In genomic region chr7:101852846-101853245, GRCm38 (mm10) we compare ENCODE assay signal across 32 mouse cellular contexts. TPM values are rescaled to one million over a fixed set of nuclear protein-coding genes. Genes with fewer than 3 reads are reported as not detected.
DNase-seq lines count a peak whose midpoint lies in the region; ATAC-seq and TF ChIP-seq lines count a peak whose summit lies in the region.
"Had no signal": no experiment of that assay in that cellular context is flagged by ENCODE, and none has a peak within 500 bp of the region (broad histone marks: within the 10 kb centered on the region; RNA-seq: fewer than 3 reads in every experiment).

No protein-coding gene starts in this region.

- H3K4me1 ChIP-seq in kidney, adult 2 months (ENCODE audit: control insufficient read depth, insufficient read depth, low read length) = no peaks in the 10 kb centered on the region; the same call in 1 of the 2 replicates
- H3K4me1 ChIP-seq in kidney, embryonic 15.5 days = 0 out of 2 replicates have a peak, but pooled peaks cover 2% of the 10 kb centered on the region
- H3K4me1 ChIP-seq in kidney, embryonic 16.5 days (ENCODE audit: insufficient read depth, low read length) = no peaks in the 10 kb centered on the region
- H3K4me1 ChIP-seq in midbrain, embryonic 11.5 days (ENCODE audit: control insufficient read depth, insufficient read depth, low read length) = no peaks in the 10 kb centered on the region
- no peaks in the 10 kb centered on the region for H3K4me1 ChIP-seq in midbrain, embryonic 14.5 days (ENCODE audit: control insufficient read depth, insufficient read depth, low read length)
- H3K4me1 ChIP-seq: embryonic facial prominence, embryonic 13.5 days; forebrain, embryonic 10.5 days; forebrain, embryonic 13.5 days; heart, embryonic 12.5 days; heart, embryonic 15.5 days had no signal

- peak; percentile 57 for DNase-seq in kidney, adult 2 months
- peak; percentile 34 for DNase-seq in kidney, postnatal 14 days
- DNase-seq in midbrain, embryonic 11.5 days (ENCODE audit: low spot score, missing footprints) = peak; percentile 19
- no peak for DNase-seq in midbrain, embryonic 14.5 days
- DNase-seq in thymus, postnatal 10 days (ENCODE audit: low spot score in 2 of 2) = no peak
- DNase-seq: adrenal gland, adult 2 months; adrenal gland, postnatal 14 days; cerebellum, adult 11-12 months; cerebellum, adult 8-10 months; cerebellum, postnatal 10 days; cerebellum, postnatal 36 days; embryo, embryonic 11 days; gastrocnemius, postnatal 14 days; heart, adult 18-20 months; heart, postnatal 10 days; heart, postnatal 36 days had no signal

- 77% methylated on average over 6 of the region's 6 CpGs for WGBS in kidney, adult 2 months
- WGBS in kidney, embryonic 15.5 days = 85% methylated on average over 6 of the region's 6 CpGs
- 87% methylated on average over 6 of the region's 6 CpGs for WGBS in kidney, embryonic 16.5 days
- WGBS in midbrain, embryonic 11.5 days = 88% methylated on average over 6 of the region's 6 CpGs
- 87% methylated on average over 6 of the region's 6 CpGs for WGBS in midbrain, embryonic 14.5 days
- WGBS in macrophage (ENCODE audit: missing documents) = 94% methylated on average over 6 of the region's 6 CpGs

- H3K4me2 ChIP-seq in kidney, embryonic 15.5 days = no peak overlapping the region
- H3K4me2 ChIP-seq in kidney, embryonic 16.5 days (replicated peaks; ENCODE audit: low read depth, low read length) = no peak overlapping the region
- no peak overlapping the region for H3K4me2 ChIP-seq in midbrain, embryonic 11.5 days
- H3K4me2 ChIP-seq in midbrain, embryonic 14.5 days (ENCODE audit: low read length) = no peak overlapping the region
- H3K4me2 ChIP-seq: embryonic facial prominence, embryonic 13.5 days; forebrain, embryonic 13.5 days; heart, embryonic 12.5 days; heart, embryonic 15.5 days; hindbrain, embryonic 14.5 days had no signal

- no peak for TF ChIP-seq CTCF in kidney, adult 2 months (conservative IDR thresholded peaks at IDR 0.05; ENCODE audit: insufficient read depth, insufficient read length, low read depth, low read length)

- H3K79me2 ChIP-seq in macrophage (ENCODE audit: inconsistent target) = no peaks in the 10 kb centered on the region

- H3K27ac ChIP-seq in kidney, adult 2 months (ENCODE audit: insufficient read depth, low read depth, low read length) = no peak overlapping the region
- no peak overlapping the region for H3K27ac ChIP-seq in kidney, embryonic 15.5 days
- H3K27ac ChIP-seq in kidney, embryonic 16.5 days (ENCODE audit: low read length) = no peak overlapping the region
- H3K27ac ChIP-seq in midbrain, embryonic 11.5 days (ENCODE audit: low read depth, low read length) = no peak overlapping the region
- H3K27ac ChIP-seq in midbrain, embryonic 14.5 days (replicated peaks; ENCODE audit: low read depth, low read length) = no peak overlapping the region
- H3K27ac ChIP-seq in macrophage = peak overlapping the region; percentile 90
- H3K27ac ChIP-seq: embryonic facial prominence, embryonic 10.5 days; embryonic facial prominence, embryonic 13.5 days; forebrain, embryonic 10.5 days; forebrain, embryonic 13.5 days; heart, embryonic 15.5 days; hindbrain, embryonic 14.5 days had no signal

- peaks cover 1% of the 10 kb centered on the region; the same call in 1 of the 2 replicates for H3K36me3 ChIP-seq in kidney, adult 2 months (ENCODE audit: control insufficient read depth, insufficient read depth, low read length)
- H3K36me3 ChIP-seq in kidney, embryonic 15.5 days = no peaks in the 10 kb centered on the region
- H3K36me3 ChIP-seq in kidney, embryonic 16.5 days (ENCODE audit: insufficient read depth, low read length) = no peaks in the 10 kb centered on the region
- H3K36me3 ChIP-seq in midbrain, embryonic 11.5 days (ENCODE audit: control insufficient read depth, insufficient read depth, low read length) = no peaks in the 10 kb centered on the region
- H3K36me3 ChIP-seq in midbrain, embryonic 14.5 days (ENCODE audit: control insufficient read depth, insufficient read depth, low read length) = no peaks in the 10 kb centered on the region
- no peaks in the 10 kb centered on the region for H3K36me3 ChIP-seq in macrophage (ENCODE audit: inconsistent target)
- H3K36me3 ChIP-seq: embryonic facial prominence, embryonic 10.5 days; embryonic facial prominence, embryonic 13.5 days; forebrain, embryonic 10.5 days; heart, embryonic 12.5 days; heart, embryonic 15.5 days had no signal

- H3K9ac ChIP-seq in kidney, embryonic 15.5 days = no peak overlapping the region
- H3K9ac ChIP-seq in kidney, embryonic 16.5 days (replicated peaks; ENCODE audit: low read length) = no peak overlapping the region
- no peak overlapping the region for H3K9ac ChIP-seq in midbrain, embryonic 11.5 days (ENCODE audit: low read length)
- no peak overlapping the region for H3K9ac ChIP-seq in midbrain, embryonic 14.5 days (replicated peaks; ENCODE audit: low read length)
- H3K9ac ChIP-seq: embryonic facial prominence, embryonic 13.5 days; forebrain, embryonic 13.5 days; heart, embryonic 12.5 days; heart, embryonic 15.5 days; hindbrain, embryonic 14.5 days had no signal

- no peaks in the 10 kb centered on the region for H3K9me3 ChIP-seq in kidney, embryonic 15.5 days (replicated peaks)
- no peaks in the 10 kb centered on the region for H3K9me3 ChIP-seq in kidney, embryonic 16.5 days (ENCODE audit: low read length)
- H3K9me3 ChIP-seq in midbrain, embryonic 11.5 days (ENCODE audit: control insufficient read depth, low read length) = no peaks in the 10 kb centered on the region
- H3K9me3 ChIP-seq in midbrain, embryonic 14.5 days (ENCODE audit: control insufficient read depth, low read length) = no peaks in the 10 kb centered on the region
- H3K9me3 ChIP-seq: embryonic facial prominence, embryonic 10.5 days; embryonic facial prominence, embryonic 13.5 days; forebrain, embryonic 10.5 days; forebrain, embryonic 13.5 days; heart, embryonic 12.5 days; heart, embryonic 15.5 days had no signal

- no peak for ATAC-seq in kidney, embryonic 15.5 days (replicated peaks; ENCODE audit: low FRiP score)
- no peak for ATAC-seq in kidney, embryonic 16.5 days (ENCODE audit: low FRiP score, low TSS enrichment)
- ATAC-seq in midbrain, embryonic 11.5 days (ENCODE audit: low FRiP score) = no peak
- no peak for ATAC-seq in midbrain, embryonic 14.5 days (ENCODE audit: low FRiP score, low TSS enrichment)
- ATAC-seq: CD4-positive, CD25-positive, alpha-beta regulatory T cell, adult 4 months; forebrain, embryonic 13.5 days; forebrain, embryonic 16.5 days had no signal

- TF ChIP-seq POLR2A in kidney, adult 2 months (IDR thresholded peaks at IDR 0.05; ENCODE audit: low read depth, low read length) = no peak

- H3K27me3 ChIP-seq in kidney, adult 2 months (replicated peaks; ENCODE audit: control insufficient read depth, insufficient read depth, low read length) = no peaks in the 10 kb centered on the region
- H3K27me3 ChIP-seq in kidney, embryonic 15.5 days = no peaks in the 10 kb centered on the region
- no peaks in the 10 kb centered on the region for H3K27me3 ChIP-seq in kidney, embryonic 16.5 days (ENCODE audit: insufficient read depth, low read length)
- no peaks in the 10 kb centered on the region for H3K27me3 ChIP-seq in midbrain, embryonic 11.5 days (ENCODE audit: control insufficient read depth, insufficient read depth, low read length)
- H3K27me3 ChIP-seq in midbrain, embryonic 14.5 days (ENCODE audit: control insufficient read depth, insufficient read depth, low read length) = no peaks in the 10 kb centered on the region
- H3K27me3 ChIP-seq: embryonic facial prominence, embryonic 13.5 days; forebrain, embryonic 13.5 days; heart, embryonic 12.5 days; heart, embryonic 15.5 days had no signal

- H3K4me3 ChIP-seq in kidney, adult 2 months (ENCODE audit: insufficient read depth, low read depth, low read length) = no peak overlapping the region
- no peak overlapping the region for H3K4me3 ChIP-seq in kidney, embryonic 15.5 days (replicated peaks)
- no peak overlapping the region for H3K4me3 ChIP-seq in kidney, embryonic 16.5 days (ENCODE audit: low read length)
- H3K4me3 ChIP-seq in midbrain, embryonic 11.5 days (ENCODE audit: low read depth, low read length) = no peak overlapping the region
- no peak overlapping the region for H3K4me3 ChIP-seq in midbrain, embryonic 14.5 days (replicated peaks; ENCODE audit: low read depth, low read length)
- H3K4me3 ChIP-seq in macrophage (ENCODE audit: inconsistent target) = no peak overlapping the region
- H3K4me3 ChIP-seq: embryonic facial prominence, embryonic 10.5 days; embryonic facial prominence, embryonic 13.5 days; forebrain, embryonic 10.5 days; forebrain, embryonic 13.5 days; heart, embryonic 12.5 days; heart, embryonic 15.5 days had no signal

RNA-seq across cellular contexts. Expression of gene Folr2, which starts 4.1 kb away (rescaled TPM):
- polyA plus RNA-seq in kidney, adult 2 months (2012; rRNA removed) = 11.2 and 11.7 TPM in 2 replicates
- 1.8 and 2.3 TPM in 2 replicates for polyA plus RNA-seq in kidney, embryonic 15.5 days (2015; fragmentation: Nextera tagmentation; extraction: Ambion mirVana)
- polyA plus RNA-seq in kidney, embryonic 16.5 days (2015; fragmentation: Nextera tagmentation; extraction: Ambion mirVana) = 1.3 and 1.9 TPM in 2 replicates
- polyA plus RNA-seq in midbrain, embryonic 11.5 days (2014; fragmentation: Nextera tagmentation; extraction: Ambion mirVana) = 1.5 and 1.7 TPM in 2 replicates
- 2.5 TPM in 1 of 2 replicates, not detected in the other for polyA plus RNA-seq in midbrain, embryonic 14.5 days (2014; fragmentation: Nextera tagmentation; extraction: Ambion mirVana)
- 10 to 100 TPM in 1 of 26 experiments, 1 to 10 TPM in 22, under 1 TPM in 1, not detected in 2; 0.96 to 11.9 (median 3.2) TPM for total RNA-seq in macrophage (2018; cell fraction: chromatin; rRNA removed)
- 10 to 100 TPM; 14.4 to 29.0 (median 19.4) TPM for total RNA-seq in macrophage (2018; cell fraction: cytosol; rRNA removed)
- total RNA-seq in macrophage (2018; cell fraction: nucleus; rRNA removed) = 10 to 100 TPM in 16 of 26 experiments, 1 to 10 TPM in 10; 3.9 to 43.1 (median 11.1) TPM
- polyA plus RNA-seq in macrophage (2018) = 21.1 to 134 TPM (median 134 TPM) in 3 replicates
- total RNA-seq: MEL had no signal
- polyA plus RNA-seq: CD4-positive, CD25-positive, alpha-beta regulatory T cell, adult 4 months; heart, embryonic 12.5 days had no signal

RNA-seq across cellular contexts. Expression of gene Anapc15, which starts 10.7 kb away (rescaled TPM):
- 40.2 and 42.6 TPM in 2 replicates for polyA plus RNA-seq in kidney, adult 2 months (2012; rRNA removed)
- polyA plus RNA-seq in kidney, embryonic 15.5 days (2015; fragmentation: Nextera tagmentation; extraction: Ambion mirVana) = 75.1 and 78.9 TPM in 2 replicates
- 76.3 and 77.8 TPM in 2 replicates for polyA plus RNA-seq in kidney, embryonic 16.5 days (2015; fragmentation: Nextera tagmentation; extraction: Ambion mirVana)
- polyA plus RNA-seq in midbrain, embryonic 11.5 days (2014; fragmentation: Nextera tagmentation; extraction: Ambion mirVana) = 80.6 and 87.8 TPM in 2 replicates
- 77.1 and 81.6 TPM in 2 replicates for polyA plus RNA-seq in midbrain, embryonic 14.5 days (2014; fragmentation: Nextera tagmentation; extraction: Ambion mirVana)
- total RNA-seq in macrophage (2018; cell fraction: chromatin; rRNA removed) = 1,000 to 10,000 TPM in 11 of 26 experiments, 100 to 1,000 TPM in 15; 258 to 1,533 (median 875) TPM
- total RNA-seq in macrophage (2018; cell fraction: cytosol; rRNA removed) = 100 to 1,000 TPM in 5 of 26 experiments, 10 to 100 TPM in 21; 50.7 to 118 (median 77.3) TPM
- 1,000 to 10,000 TPM in 1 of 26 experiments, 100 to 1,000 TPM in 25; 144 to 1,074 (median 581) TPM for total RNA-seq in macrophage (2018; cell fraction: nucleus; rRNA removed)
- polyA plus RNA-seq in macrophage (2018) = 80.5 to 140 TPM (median 104 TPM) in 3 replicates

RNA-seq across cellular contexts. Expression of gene Inppl1, which starts 14.8 kb away (rescaled TPM):
- polyA plus RNA-seq in kidney, adult 2 months (2012; rRNA removed) = 62.1 and 81.3 TPM in 2 replicates
- polyA plus RNA-seq in kidney, embryonic 15.5 days (2015; fragmentation: Nextera tagmentation; extraction: Ambion mirVana) = 49.9 and 52.1 TPM in 2 replicates
- 44.2 and 55.6 TPM in 2 replicates for polyA plus RNA-seq in kidney, embryonic 16.5 days (2015; fragmentation: Nextera tagmentation; extraction: Ambion mirVana)
- 33.9 and 35.5 TPM in 2 replicates for polyA plus RNA-seq in midbrain, embryonic 11.5 days (2014; fragmentation: Nextera tagmentation; extraction: Ambion mirVana)
- polyA plus RNA-seq in midbrain, embryonic 14.5 days (2014; fragmentation: Nextera tagmentation; extraction: Ambion mirVana) = 8.9 and 9.7 TPM in 2 replicates
- 100 to 1,000 TPM in 25 of 26 experiments, 10 to 100 TPM in 1; 81.5 to 370 (median 203) TPM for total RNA-seq in macrophage (2018; cell fraction: chromatin; rRNA removed)
- 10 to 100 TPM; 38.5 to 75.5 (median 63.8) TPM for total RNA-seq in macrophage (2018; cell fraction: cytosol; rRNA removed)
- total RNA-seq in macrophage (2018; cell fraction: nucleus; rRNA removed) = 100 to 1,000 TPM in 19 of 26 experiments, 10 to 100 TPM in 7; 63.1 to 228 (median 121) TPM
- 63.7 to 85.3 TPM (median 76.3 TPM) in 3 replicates for polyA plus RNA-seq in macrophage (2018)

RNA-seq across cellular contexts. Expression of gene Folr1, which starts 17.7 kb away (rescaled TPM):
- 942 and 1,044 TPM in 2 replicates for polyA plus RNA-seq in kidney, adult 2 months (2012; rRNA removed)
- 51.0 and 63.0 TPM in 2 replicates for polyA plus RNA-seq in kidney, embryonic 15.5 days (2015; fragmentation: Nextera tagmentation; extraction: Ambion mirVana)
- 82.5 and 98.0 TPM in 2 replicates for polyA plus RNA-seq in kidney, embryonic 16.5 days (2015; fragmentation: Nextera tagmentation; extraction: Ambion mirVana)
- polyA plus RNA-seq in midbrain, embryonic 11.5 days (2014; fragmentation: Nextera tagmentation; extraction: Ambion mirVana) = 11.6 and 12.4 TPM in 2 replicates
- polyA plus RNA-seq in midbrain, embryonic 14.5 days (2014; fragmentation: Nextera tagmentation; extraction: Ambion mirVana) = 6.7 and 7.9 TPM in 2 replicates
- total RNA-seq in macrophage (2018; cell fraction: chromatin; rRNA removed) = 1 to 10 TPM in 2 of 26 experiments, not detected in 24; 1.3 TPM
- under 1 TPM in 20 of 26 experiments, not detected in 6; 0.11 to 0.80 (median 0.37) TPM for total RNA-seq in macrophage (2018; cell fraction: cytosol; rRNA removed)
- 1 to 10 TPM in 3 of 26 experiments, under 1 TPM in 1, not detected in 22; 0.82 to 2.4 (median 1.9) TPM for total RNA-seq in macrophage (2018; cell fraction: nucleus; rRNA removed)
- polyA plus RNA-seq in macrophage (2018) = 0.50 to 0.59 TPM in 2 of 3 replicates, not detected in the other
- total RNA-seq: heart, adult 18-20 months had no signal
- polyA plus RNA-seq: CD4-positive, CD25-positive, alpha-beta regulatory T cell, adult 4 months had no signal

RNA-seq across cellular contexts. Expression of gene Phox2a, which starts 34.7 kb away (rescaled TPM):
- 0.20 TPM in 1 of 2 replicates, not detected in the other for polyA plus RNA-seq in kidney, adult 2 months (2012; rRNA removed)
- 0.72 and 1.9 TPM in 2 replicates for polyA plus RNA-seq in kidney, embryonic 15.5 days (2015; fragmentation: Nextera tagmentation; extraction: Ambion mirVana)
- polyA plus RNA-seq in kidney, embryonic 16.5 days (2015; fragmentation: Nextera tagmentation; extraction: Ambion mirVana) = 0.19 and 0.75 TPM in 2 replicates
- polyA plus RNA-seq in midbrain, embryonic 11.5 days (2014; fragmentation: Nextera tagmentation; extraction: Ambion mirVana) = 0.52 and 1.1 TPM in 2 replicates
- polyA plus RNA-seq in midbrain, embryonic 14.5 days (2014; fragmentation: Nextera tagmentation; extraction: Ambion mirVana) = 0.84 and 1.00 TPM in 2 replicates
- not detected for total RNA-seq in macrophage (2018; cell fraction: chromatin; rRNA removed)
- under 1 TPM in 1 of 26 experiments, not detected in 25; 0.10 TPM for total RNA-seq in macrophage (2018; cell fraction: cytosol; rRNA removed)
- under 1 TPM in 1 of 26 experiments, not detected in 25; 0.55 TPM for total RNA-seq in macrophage (2018; cell fraction: nucleus; rRNA removed)
- polyA plus RNA-seq in macrophage (2018) = not detected in 3 replicates
- total RNA-seq: gastrocnemius, adult 18-20 months; gastrocnemius, postnatal 14 days; MEL had no signal
- polyA plus RNA-seq: CD4-positive, CD25-positive, alpha-beta regulatory T cell, adult 4 months; cortical plate, adult 2 months; embryonic facial prominence, embryonic 13.5 days; forebrain, embryonic 10.5 days; forebrain, embryonic 16.5 days; gonadal fat pad, adult 2 months had no signal

Comparison
In these comparisons a context has a peak if more than half of its experiments do, and no peak if none do; other contexts are left out.
1. DNase-seq: peak in kidney, adult 2 months (single experiment), kidney, postnatal 14 days (single experiment) and midbrain, embryonic 11.5 days (single experiment); none in midbrain, embryonic 14.5 days (single experiment) and thymus, postnatal 10 days (0 of 2).